Mouse (Mus musculus) erythroblast, embryonic 14.5 days (primary cell): Measurements from ENCODE around the gene Hbq1b.

Experiments
- GATA1 ChIP-seq: IDR thresholded peaks from 2 replicates; pipeline ENCODE4 v1.6.1; 2012; ENCODE audit warnings: low read length, inconsistent platforms, mixed read lengths
- TAL1 ChIP-seq: IDR thresholded peaks from 3 replicates; pipeline ENCODE4 v1.6.1; 2012; ENCODE audit warnings: low read length, inconsistent platforms, mixed read lengths

- no peak for TF ChIP-seq TAL1
- no peak for TF ChIP-seq GATA1
Observed at GRCm38 (mm10) chr11:32277736-32278457, 8.9 kb upstream of the Hbq1b start.
